Mouse (Mus musculus) cortical plate, adult 2 months (tissue): ENCODE measurements around the gene Olfr1368.

ENCODE experiments used
- CTCF ChIP-seq: fragments of 200-500 bp; IDR thresholded peaks from 2 replicates; pipeline ENCODE4 v1.5.1; 2011; ENCODE audit warnings: mild to moderate bottlenecking, control low read depth, low read length; ENCODE audit not compliant: insufficient read depth; ENCODE audit errors: extremely low read depth
- POLR2A ChIP-seq: fragments of 200-500 bp; IDR thresholded peaks from 2 replicates; pipeline ENCODE4 v1.6.1; 2011; ENCODE audit warnings: mild to moderate bottlenecking, low read length, control low read depth; ENCODE audit not compliant: insufficient read depth; ENCODE audit errors: extremely low read depth

DNA sequence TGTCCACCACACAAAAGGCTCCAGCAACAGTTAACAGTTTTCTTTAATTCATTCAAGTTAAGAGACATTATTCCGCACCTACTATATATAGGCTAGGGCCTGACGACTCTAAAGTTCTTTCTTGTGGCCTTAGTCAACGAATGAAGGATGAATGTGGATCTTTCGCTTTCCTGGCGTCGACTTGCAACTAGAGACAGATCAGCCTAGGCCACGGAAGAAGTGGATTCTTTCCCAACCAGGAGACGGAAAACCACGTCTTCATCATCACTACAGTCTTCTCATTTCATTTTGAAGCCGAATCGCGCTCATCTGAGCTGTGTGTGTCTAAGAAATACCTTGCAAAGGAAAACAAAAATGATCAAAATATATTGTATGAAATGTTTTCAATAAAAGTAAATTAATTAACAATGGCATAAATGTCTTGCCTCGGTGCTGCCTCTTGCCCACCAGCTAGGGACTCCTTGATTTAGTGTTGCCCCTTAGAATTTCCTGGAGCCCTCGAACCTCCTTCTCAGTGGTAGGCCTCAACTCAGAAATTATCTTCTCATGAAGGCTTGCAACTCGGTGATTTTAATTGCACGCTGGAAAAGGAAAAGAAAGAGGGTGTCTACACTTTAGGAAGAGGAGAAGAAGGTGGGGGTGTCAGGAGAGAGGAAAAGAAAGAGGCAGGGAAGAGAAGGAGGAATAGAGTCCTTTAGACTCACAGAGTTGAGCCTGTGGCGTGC is 24.9 kb upstream of the Olfr1368 start:
- TF ChIP-seq CTCF (no peak), POLR2A (no peak)
